Mouse (Mus musculus): ENCODE results near the gene Plcxd1. TPM values are rescaled to one million over a fixed set of nuclear protein-coding genes. Genes with fewer than 3 reads are reported as not detected.
"Not testable (repeated sequence)": the region's sequence is repeated elsewhere in the genome, so short reads cannot be mapped to it uniquely, and the experiment has no call there.

Gene Plcxd1
- total RNA-seq, 2 experiments from 2014 or later, result 5.0 to 5.1 TPM

DNA sequence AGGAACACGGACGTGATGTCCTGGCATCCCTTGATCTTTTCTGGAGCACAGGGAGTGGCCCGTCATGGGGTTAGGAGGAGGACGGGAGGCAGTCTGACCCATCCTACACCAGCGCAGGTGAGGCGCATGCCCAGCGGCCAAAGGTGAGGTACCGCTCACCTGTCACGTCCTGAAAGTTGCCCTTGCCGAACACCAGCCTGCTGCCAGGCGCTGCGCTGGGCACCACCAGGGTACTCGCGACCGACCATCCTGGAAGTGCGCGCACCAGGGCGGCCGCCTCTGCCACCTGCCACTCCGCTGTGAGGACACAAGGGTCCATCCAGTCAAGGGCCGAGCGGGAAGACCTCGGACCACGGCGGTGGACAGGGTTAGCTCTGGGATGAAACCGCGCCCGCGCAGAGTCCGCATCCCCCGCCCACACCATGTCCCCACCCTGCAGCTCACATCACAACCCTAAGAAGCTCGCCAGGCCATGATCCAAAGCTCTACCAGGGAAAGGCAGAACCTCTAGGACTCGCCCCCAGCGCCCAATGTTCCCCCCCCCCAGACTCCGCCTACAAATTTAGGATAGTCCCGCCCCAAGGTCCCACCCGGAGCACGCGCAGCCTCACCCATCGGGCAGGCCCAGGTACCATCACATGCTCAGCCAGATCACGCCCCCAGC, 7.3 kb downstream of the Plcxd1 start:
- peak in 1 of 2 experiments; percentile 27 for DNase-seq (ENCODE audit: low spot score in 2 of 2)

DNA sequence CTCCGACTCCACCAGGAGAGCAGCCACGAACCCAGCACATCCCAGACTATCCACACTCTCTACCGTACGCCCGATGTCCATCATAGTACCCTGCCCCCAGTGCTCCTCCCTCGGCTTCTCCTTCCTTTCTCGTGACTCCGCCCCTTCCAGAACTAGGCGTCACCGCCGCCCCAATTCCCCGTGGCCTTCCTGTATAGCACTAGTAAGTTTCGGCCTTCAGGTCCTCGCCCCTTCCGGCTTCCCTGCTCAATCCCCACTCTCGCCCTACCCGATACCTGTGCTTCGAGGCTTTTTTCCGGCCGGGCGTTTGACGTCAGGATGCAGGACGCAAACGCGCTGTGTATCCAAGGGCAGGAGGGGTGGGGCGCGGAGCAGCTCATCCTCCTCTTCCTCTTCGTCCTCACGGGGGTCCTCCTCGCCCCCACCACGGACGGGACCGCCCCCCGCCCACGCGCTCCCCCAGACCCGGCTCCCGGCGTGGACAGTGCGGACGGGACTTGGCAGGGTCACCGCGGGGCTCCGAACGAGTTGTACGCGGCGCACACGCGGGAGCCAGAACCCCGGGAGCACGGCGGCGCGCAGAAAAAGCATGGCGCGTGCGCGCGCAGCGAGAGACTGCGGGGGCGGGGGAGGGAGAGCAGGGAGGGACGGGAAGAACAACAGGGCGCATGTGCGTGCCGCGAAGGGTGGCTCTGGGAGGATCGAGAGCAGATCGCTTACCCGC, 8.0 kb downstream of the Plcxd1 start, which contains the start of gene Gtpbp6:
Gene Gtpbp6, minus strand, starts transcription at position 617 of the 724 bp plus-strand sequence.
- DNase-seq (ENCODE audit: low spot score in 2 of 2), result peak; percentile 95 to 97

DNA sequence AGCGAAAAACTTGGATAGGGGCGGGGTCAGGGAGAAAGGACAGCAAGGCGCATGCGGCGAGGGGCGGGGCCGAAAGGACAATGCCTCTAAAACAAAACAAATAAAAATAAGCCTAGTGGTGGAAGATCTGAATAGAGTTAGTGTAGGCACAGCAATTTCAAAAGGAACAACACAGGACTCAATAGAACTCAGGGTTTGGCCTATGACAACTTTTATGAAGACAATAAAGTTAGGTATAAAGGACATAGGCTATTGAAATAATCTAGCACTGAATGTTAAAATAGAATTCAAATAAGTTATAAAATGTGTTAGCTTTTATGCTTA, 8.5 kb downstream of the Plcxd1 start:
- DNase-seq (ENCODE audit: low spot score in 2 of 2), result no peak

DNA sequence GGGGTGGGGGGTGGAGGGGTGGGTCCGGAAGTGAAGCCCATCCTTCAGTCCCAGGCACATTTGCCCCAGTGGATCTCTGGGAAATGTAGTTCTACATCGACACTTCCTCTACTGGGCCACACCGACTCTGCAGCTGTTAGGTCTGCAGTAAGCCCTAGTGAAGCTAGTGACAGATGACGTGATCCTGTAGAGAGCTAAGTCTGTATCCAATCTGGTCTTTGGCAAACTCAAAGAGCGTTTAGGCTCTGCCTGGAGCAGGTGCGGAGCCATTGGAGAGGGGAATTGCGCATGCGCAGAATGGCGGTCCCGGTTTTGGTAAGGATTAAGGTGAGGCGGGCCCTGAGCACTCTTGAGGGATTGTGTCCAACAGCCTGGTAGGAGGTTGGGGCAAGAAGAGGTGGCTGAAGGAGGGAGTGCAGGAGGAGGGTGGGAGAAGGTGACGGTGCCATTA, 10.2 kb downstream of the Plcxd1 start, which contains the start of gene Zfp605:
Gene Zfp605, plus strand, starts transcription at position 102 of the 451 bp plus-strand sequence.
- peak; percentile 87 to 96 for DNase-seq (ENCODE audit: low spot score in 2 of 2)

DNA sequence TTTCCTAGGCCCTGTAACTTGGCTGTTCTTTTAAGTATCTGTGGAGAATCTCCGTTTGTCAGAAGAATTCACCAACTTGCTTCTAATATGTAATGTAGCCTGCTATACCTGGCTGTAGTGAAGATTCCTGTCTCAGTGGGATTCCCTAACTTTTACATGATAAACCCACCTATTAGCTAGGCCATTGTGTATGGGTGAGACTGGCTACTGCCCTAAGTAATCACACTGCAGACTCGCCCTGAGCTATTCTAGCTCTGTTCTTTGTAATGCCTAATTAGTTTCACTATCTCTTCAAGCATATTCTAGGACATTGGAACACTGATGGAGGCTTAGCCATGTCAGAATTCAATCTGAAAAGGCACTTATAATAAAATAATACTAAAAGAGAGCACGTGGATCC, 22.6 kb downstream of the Plcxd1 start:
- DNase-seq (ENCODE audit: low spot score in 2 of 2), result not testable (repeated sequence)

DNA sequence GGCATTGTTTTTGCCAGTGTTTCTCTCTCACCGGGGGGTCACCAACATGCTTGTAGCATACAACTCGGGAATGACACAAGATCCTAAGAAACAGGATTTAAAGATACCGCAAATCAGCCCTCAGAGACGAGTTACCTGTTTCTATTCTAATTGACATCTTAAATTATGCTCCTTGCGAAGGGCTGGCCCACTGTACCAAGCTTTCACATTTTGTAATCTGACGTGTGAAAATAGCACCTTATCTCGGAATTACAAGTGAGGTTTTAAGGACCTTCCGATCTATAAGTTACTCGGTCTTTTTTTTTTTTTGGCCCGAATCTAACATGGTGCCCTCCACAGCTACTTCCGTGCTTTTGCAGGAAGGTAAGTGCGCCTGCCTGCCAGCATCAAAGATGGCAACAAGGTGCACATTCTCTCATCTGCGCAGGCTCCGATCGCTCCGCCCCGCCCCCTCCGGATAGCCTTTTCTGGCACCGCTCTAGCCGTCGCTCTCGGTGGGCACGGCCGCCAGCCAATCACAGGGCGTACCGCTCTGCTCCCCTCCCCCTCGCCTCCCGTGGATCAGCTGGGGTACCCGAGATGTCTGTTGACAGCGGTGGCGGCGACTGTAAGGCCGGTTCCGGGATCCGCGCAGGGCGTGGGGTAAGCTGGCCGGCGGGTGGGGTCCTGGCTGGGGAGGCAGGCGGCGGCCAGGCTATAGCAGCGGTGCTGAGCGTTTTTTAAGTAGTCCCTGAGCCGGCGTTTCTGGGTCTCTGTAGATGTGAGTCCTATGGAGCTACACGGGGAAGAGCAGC, 35.7 kb downstream of the Plcxd1 start, which contains the start of gene Chfr:
Gene Chfr, plus strand, starts transcription at position 550 of the 794 bp plus-strand sequence.
- DNase-seq (ENCODE audit: low spot score in 2 of 2), result peak; percentile 99 to 100

DNA sequence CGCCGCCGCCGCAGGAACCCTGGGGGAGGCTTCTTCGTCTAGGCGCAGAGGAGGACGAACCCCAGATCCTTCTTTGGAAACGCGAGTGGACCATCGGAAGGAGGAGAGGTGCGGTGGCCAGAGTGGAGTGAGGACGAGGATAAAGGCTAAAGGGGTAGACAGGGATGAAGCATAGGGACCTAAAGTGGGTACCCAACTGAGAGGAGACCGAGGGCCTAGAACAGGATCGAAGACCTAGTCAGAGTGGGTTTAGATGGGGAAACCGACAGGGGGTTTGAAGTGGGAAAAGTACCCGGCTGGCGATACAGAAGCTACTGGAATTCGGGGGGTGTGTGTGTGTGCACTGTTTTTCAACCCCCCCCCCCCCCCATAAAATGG, 36.3 kb downstream of the Plcxd1 start:
- DNase-seq (ENCODE audit: low spot score in 2 of 2), result no peak

DNA sequence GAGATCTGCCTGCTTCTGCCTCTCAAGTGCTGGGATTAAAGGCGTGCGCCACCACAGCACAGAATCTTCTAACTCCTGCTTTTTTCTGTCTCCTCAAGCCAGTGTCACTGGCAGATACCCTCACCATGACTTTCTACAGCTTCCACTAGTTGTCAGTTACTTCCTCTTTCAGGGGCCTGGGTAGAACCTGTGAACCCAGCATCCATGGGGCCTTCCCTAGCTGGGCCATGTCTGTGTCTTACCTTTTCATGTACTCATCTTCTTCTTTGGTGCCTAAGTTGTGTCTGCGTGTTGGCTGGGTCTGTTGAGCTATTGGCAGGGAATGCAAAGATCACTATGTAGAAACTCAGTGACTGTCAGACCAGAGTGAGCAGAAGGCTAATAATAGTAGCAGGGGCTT, 38.0 kb downstream of the Plcxd1 start:
- DNase-seq (ENCODE audit: low spot score in 2 of 2), result no peak

DNA sequence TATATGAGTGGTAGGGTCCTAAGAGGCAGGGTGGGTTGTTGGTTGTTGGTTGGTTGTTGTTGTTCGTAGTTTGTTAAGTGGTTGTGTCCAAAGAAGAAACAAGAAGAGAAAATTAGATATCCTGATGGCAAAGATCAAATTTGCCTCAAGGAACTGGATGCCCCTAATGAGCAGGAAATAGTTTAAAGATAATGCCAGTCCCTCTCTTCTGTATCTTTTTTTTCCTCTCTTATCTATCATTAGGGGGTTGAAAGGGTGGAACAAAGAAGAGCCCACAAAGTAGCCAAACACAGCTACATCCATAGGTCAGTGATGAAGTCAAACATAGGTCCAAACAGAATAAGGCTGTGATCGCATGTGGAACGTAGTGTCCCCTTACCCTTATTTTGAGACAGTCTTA, 39.6 kb downstream of the Plcxd1 start:
- no peak for DNase-seq (ENCODE audit: low spot score in 2 of 2)

DNA sequence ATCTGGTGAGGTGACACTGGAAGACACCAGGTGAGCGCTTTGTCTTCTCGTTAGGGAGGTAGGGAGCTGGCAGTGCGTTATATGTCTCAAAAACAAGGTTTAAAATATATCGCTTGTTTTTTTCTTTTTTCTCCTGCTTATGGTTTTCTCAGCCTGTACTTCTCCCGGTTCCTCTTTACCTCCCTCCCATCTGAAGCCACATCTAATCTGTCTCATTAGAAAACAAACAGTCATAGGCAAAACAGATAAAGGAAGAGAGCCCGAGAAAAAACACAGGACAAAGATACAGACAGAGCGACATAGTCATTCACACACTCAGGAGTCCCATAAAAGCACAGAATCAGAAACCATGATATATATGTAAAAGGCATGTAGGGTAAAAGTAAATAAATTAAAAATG, 40.7 kb downstream of the Plcxd1 start:
- DNase-seq (ENCODE audit: low spot score in 2 of 2), result no peak

DNA sequence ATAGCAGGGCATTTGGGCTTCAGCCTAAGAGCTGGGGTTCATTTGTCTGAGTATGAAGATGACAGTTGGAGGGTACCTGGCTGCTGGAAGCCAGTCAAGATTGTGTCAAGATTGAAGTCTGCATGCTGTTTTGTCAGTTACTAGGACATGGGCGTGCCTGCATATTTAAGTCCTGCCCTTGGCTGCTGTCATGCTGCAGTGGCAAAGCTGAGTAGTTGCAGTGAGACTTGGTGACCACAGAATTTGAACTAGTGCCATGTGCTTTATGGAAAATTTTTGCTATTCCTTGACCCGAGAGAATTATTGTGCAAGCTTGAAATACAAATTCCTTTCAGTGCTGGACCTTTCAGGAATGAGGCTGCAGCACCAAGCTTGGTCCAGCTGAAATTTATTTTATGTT, 42.5 kb downstream of the Plcxd1 start:
- no peak for DNase-seq (ENCODE audit: low spot score in 2 of 2)

DNA sequence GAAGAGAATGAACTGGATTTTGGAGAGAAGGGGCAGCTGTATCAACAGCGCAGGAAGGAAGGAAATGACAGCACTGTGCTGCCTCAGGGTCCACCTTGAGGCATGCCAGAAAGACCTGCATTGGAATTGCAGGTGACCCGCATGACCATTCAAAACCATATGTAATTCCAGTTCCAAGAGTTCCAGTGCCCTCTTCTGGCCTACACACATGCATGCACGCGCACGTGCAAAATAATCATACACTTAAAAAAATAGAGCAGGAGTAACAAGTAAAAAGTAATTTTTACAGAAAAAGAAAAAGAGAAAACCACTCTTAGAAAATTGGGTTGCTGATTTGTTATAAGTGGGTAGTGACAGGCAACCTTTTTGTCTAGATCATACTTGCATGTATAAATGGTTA, 43.2 kb downstream of the Plcxd1 start:
- no peak for DNase-seq (ENCODE audit: low spot score in 2 of 2)

Other genes starting within 250 kb of the Plcxd1 start
- gene Gm15446, start 176.6 kb upstream of the Plcxd1 start, total RNA-seq (2021), result 10 to 100 TPM; 35.0 to 38.6 TPM
- 10 to 100 TPM; 49.3 to 51.5 TPM for gene Zfp932, start 103.4 kb upstream of the Plcxd1 start, total RNA-seq (2021)
- 10 to 100 TPM in 1 of 2 experiments, 1 to 10 TPM in 1; 9.5 to 12.9 TPM for gene Gm17655, start 27.5 kb upstream of the Plcxd1 start, total RNA-seq (2021)
- gene Gm35315, start 5.5 kb upstream of the Plcxd1 start, total RNA-seq (2021), result under 1 TPM; 0.40 to 0.43 TPM
- 10 to 100 TPM; 77.8 to 81.5 TPM for gene Gtpbp6, start 8.2 kb downstream of the Plcxd1 start, total RNA-seq (2021)
- 10 to 100 TPM; 15.3 to 16.2 TPM for gene Zfp605, start 10.1 kb downstream of the Plcxd1 start, total RNA-seq (2021)
- 10 to 100 TPM; 37.3 to 46.6 TPM for gene Chfr, start 35.9 kb downstream of the Plcxd1 start, total RNA-seq (2021)
- 10 to 100 TPM; 47.9 to 49.6 TPM for gene Golga3, start 76.7 kb downstream of the Plcxd1 start, total RNA-seq (2021)
- gene Ankle2, start 131.0 kb downstream of the Plcxd1 start, total RNA-seq (2021), result 10 to 100 TPM; 43.5 to 48.0 TPM
- 10 to 100 TPM; 52.7 to 60.8 TPM for gene Pgam5, start 169.9 kb downstream of the Plcxd1 start, total RNA-seq (2021)
- gene Pxmp2, start 186.2 kb downstream of the Plcxd1 start, total RNA-seq (2021), result 10 to 100 TPM; 11.5 to 15.5 TPM
- 1 to 10 TPM; 1.1 to 1.5 TPM for gene Pole, start 186.3 kb downstream of the Plcxd1 start, total RNA-seq (2021)
- gene P2rx2, start 243.2 kb downstream of the Plcxd1 start, total RNA-seq (2021), result not detected
- not detected for gene Lrcol1, start 244.8 kb downstream of the Plcxd1 start, total RNA-seq (2021)

All from layer of hippocampus, adult 18-20 months (tissue).